Mouse (Mus musculus) mature B cell (primary cell): ENCODE data around the gene Gm20509.

Experiments
- in situ Hi-C: fragments of 300-500 bp; cut with MboI; formaldehyde crosslinking; loops from 2 replicates; pipeline ENCODE4 v1.14.3; 2019

Gm20509 gene

GRCm38 (mm10) chr9:73102181-73102580, at the start of gene Gm20509:
Gene Gm20509 (plus strand): TSS chr9:73102470.
- in situ Hi-C loops = no loop called here

DNA sequence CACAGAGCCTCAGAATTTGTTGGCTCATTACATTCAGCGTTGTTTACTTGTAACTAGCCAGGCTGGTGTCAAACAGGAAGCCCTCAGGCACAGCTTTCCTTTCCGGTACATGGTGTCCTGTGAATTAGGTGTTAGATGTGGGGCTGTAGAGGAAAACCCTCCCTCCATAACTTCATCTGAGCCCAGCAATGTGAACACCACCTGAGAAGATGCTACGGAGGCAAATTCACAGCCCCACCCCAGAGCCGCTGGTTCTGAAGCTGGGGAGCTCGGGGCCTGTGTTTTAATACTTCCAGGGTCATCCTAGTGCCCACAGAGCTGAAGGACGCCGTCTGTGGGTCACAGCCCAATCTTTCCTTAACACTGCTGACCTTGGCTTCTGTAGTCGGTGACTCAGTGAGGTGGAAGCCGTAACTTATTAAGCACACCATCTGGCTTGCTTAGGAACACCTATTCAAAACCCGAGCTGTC, 46.8 kb upstream of the Gm20509 start:
- in situ Hi-C loops = no loop called here

- in situ Hi-C loops = no loop called here
Measured at GRCm38 (mm10) chr9:73059224-73059623, 43.0 kb upstream of the Gm20509 start.

- in situ Hi-C loops = no loop called here
Measured at GRCm38 (mm10) chr9:73063621-73064290, 38.5 kb upstream of the Gm20509 start.

DNA sequence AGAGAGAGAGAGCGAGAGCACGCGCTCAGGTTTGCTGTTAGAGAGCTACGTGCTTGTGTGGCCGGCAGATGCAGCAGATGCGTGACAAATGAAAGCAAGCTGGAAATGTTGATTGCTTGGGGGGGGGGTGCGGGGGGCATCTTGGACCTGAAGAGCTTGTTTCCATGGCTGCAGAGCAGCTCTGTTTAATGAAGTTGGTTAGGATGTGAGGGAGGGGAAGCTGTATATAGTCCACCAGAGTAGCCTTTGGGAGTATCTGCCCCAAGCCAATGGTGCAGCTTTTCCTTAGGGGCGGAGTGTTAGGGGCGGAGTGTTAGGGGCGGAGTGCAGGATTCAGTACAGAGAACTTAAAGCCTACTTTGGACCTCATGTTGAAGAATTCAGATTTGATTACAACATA, 35.2 kb upstream of the Gm20509 start:
- in situ Hi-C loops = no loop called here

DNA sequence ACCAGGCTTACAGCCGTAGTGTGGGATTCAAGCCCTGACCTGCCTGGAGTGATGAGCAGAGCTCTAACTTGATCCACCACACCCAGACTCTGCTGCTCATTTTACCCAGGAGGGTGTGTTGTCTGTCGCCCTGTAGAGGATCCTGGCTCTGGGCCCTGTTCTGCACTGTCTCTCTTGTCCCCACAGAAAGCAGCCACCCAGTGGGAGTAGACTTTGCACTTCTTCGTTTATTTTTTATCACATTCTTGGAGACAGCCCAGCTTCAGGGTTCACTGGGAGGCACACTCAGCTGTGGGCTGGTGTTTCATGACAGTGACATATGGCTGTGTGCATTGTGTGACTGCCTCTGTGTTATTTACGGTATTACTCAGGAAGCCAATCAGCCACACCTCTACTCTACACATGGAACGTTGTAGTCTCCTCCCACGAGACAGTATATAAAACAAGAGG, 34.0 kb upstream of the Gm20509 start:
- in situ Hi-C loops = no loop called here

DNA sequence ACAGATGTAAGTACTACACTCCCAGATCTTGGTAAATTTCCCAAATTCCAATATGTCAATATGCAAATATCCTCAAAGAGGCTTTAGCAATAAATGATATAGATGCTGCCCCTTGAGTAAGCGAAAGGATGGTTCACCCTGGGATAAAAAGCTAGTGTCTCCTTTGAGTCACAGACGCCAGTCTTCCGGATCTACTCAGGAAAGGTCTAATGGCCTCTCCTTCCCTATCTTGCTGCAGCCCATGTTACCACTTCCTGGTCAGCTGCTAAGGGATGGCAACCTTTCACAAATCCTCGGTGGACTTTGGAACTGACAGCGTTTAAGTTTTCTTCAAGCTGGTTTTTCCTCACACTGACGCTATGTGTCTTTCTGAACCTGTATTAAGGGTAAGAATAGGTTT, 33.6 kb upstream of the Gm20509 start:
- in situ Hi-C loops = no loop called here

- in situ Hi-C loops = no loop called here
Measured at GRCm38 (mm10) chr9:73070971-73071659, 31.2 kb upstream of the Gm20509 start.

DNA sequence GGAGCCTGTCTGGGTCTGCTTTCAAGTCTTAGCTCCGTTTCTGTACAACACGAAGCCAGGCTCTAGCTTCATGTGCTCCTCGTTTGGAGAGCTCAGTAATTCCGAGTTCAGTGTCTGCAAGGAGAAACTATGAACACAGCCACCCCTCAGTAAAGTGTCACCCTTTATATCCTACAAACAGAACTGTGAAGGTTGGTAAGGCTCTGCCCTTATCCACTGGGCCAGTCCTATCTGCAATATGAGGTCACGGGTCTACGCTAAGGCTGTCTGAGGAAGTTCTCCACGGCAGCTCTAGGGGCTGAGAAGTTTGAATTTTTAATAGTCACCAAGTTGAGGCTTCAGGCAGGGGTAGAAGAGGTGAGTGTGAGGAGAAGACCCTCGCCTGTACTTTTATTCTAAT, 29.8 kb upstream of the Gm20509 start:
- in situ Hi-C loops = no loop called here

GRCm38 (mm10) chr9:73073169-73073568, 29.1 kb upstream of the Gm20509 start:
- in situ Hi-C loops = no loop called here

GRCm38 (mm10) chr9:73079349-73079748, 22.9 kb upstream of the Gm20509 start:
- in situ Hi-C loops = loop anchor here (25.0 kb wide), 1 partner anchor 317 kb away; no protein-coding TSS in a partner anchor

GRCm38 (mm10) chr9:73079801-73080325, 22.4 kb upstream of the Gm20509 start:
- in situ Hi-C loops = loop anchor here (25.0 kb wide), 1 partner anchor 318 kb away; no protein-coding TSS in a partner anchor

DNA sequence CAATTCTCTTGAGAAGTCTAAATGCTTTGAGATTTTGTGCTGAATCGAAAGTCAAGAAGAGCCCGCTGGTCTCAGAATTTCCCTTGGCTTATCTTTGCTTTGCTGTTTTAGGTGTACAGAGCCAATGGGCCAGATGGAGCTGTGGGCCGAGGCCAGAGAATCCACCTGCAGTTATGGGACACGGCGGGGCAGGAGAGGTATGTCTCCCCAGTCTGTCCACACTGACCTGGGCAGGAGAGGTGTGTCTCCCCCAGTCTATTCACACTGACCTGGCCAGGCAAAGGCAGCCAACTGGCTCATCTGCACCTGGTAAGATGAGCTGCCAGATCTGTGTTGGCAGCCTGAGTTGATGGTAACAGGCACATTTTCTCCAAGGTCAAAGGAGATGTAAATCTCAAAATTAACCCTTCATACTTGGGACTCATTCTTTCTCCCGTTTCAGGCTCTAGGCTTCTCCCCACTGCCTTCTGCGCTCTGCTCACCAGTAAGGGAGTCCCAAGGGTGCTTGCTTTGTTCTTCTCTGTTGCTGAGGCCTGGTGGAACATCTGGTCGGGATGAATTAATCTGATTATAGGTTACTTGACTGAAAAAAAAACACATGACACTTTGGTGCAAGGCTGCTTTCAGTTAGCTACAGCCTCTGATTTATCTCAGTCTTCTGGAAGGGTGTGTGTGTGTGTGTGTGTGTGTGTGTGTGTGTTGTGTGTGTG, 19.8 kb upstream of the Gm20509 start:
- in situ Hi-C loops = loop anchor here (25.0 kb wide), 1 partner anchor 320 kb away; no protein-coding TSS in a partner anchor

- in situ Hi-C loops = loop anchor here (25.0 kb wide), 1 partner anchor 322 kb away; no protein-coding TSS in a partner anchor
Measured at GRCm38 (mm10) chr9:73083956-73084355, 18.3 kb upstream of the Gm20509 start.

GRCm38 (mm10) chr9:73085845-73086244, 16.4 kb upstream of the Gm20509 start:
- in situ Hi-C loops = loop anchor here (25.0 kb wide), 1 partner anchor 324 kb away; no protein-coding TSS in a partner anchor

- in situ Hi-C loops = loop anchor here (25.0 kb wide), 1 partner anchor 325 kb away; no protein-coding TSS in a partner anchor
Measured at GRCm38 (mm10) chr9:73087121-73087520, 15.1 kb upstream of the Gm20509 start.

- in situ Hi-C loops = loop anchor here (25.0 kb wide), 1 partner anchor 325 kb away; no protein-coding TSS in a partner anchor
Measured at GRCm38 (mm10) chr9:73087581-73087980, 14.7 kb upstream of the Gm20509 start.

DNA sequence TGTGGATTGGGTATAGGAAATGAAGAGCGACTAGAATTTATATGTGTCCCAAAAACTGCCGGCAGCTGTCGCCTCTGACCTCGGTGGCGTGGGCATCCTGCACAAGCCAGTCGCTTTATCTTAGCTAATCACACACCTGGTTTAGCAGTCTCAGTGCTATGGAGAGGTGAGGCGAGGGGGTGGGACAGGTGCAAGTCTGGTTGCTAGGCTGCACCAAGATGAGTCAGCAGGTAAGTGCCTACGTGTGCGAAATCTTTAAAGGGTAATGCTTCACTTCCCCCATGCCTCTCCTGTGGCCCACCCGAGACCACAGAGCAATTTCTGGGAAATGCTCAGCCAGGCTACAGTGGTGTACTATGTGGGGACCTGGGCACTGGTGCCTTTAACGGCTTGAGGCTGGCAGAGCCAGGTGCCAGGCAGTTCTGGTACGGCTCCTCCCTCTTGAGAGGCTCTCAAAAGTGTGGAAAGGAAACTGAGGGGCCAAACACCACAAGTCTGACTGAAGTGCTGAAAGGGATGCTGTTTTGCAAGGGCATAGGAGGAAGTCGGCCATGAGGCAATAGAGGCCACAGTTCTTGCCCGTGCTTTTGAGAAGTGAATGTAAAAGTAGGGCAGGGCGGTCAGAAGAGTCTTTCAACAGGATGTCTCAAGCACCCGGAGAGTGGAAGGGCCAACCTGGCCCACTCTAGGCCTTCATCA, 12.9 kb upstream of the Gm20509 start:
- in situ Hi-C loops = loop anchor here (25.0 kb wide), 1 partner anchor 327 kb away; no protein-coding TSS in a partner anchor

DNA sequence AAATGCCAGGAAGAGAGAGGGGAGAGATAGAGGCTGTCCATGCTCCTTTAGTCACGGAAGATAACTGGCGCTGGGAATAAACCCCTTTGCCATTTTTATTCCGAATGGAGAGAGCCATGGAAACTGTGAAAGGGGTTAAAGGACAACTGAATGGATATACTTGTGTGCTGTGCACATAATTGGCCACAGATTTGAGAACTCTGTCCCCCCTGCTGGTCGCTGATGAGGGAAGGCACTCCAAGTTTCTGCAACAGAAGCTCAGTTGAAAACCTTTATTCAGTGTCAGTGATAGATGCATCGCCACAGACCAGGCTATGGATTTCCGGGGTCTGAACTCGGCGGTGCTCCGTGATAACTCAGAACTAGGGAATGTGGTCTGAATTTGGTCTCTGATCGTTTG, 12.1 kb upstream of the Gm20509 start:
- in situ Hi-C loops = loop anchor here (10.0 to 25.0 kb wide), 2 partner anchors 125 to 328 kb away; no protein-coding TSS in a partner anchor

- in situ Hi-C loops = loop anchor here (10.0 to 25.0 kb wide), 2 partner anchors 127 to 329 kb away; no protein-coding TSS in a partner anchor
Measured at GRCm38 (mm10) chr9:73091747-73092146, 10.5 kb upstream of the Gm20509 start.

- in situ Hi-C loops = loop anchor here (10.0 to 25.0 kb wide), 2 partner anchors 130 to 332 kb away; no protein-coding TSS in a partner anchor
Measured at GRCm38 (mm10) chr9:73094580-73094979, 7.7 kb upstream of the Gm20509 start.
